Mouse (Mus musculus) MEL (cell line): ENCODE data around the gene Sertad2. TPM values are rescaled to one million over a fixed set of nuclear protein-coding genes. Genes with fewer than 3 reads are reported as not detected.

ENCODE experiments used
- DNase-seq: peaks from one replicate; pipeline ENCODE4 v3.0.0; 2011; ENCODE audit warnings: low read depth, low spot score
- H3K27ac ChIP-seq: 2 replicates; pipeline ENCODE4 v1.5.1; 2012; ENCODE audit warnings: low read depth, mild to moderate bottlenecking, control low read depth, low read length, moderate library complexity; ENCODE audit not compliant: control insufficient read depth
- H3K27me3 ChIP-seq, 2 experiments: fragments of 150-350 bp in 1 of 2; sonication (generic) in 1 of 2; 2 replicates each; pipeline ENCODE4 v1.6.1; 2012; ENCODE audit warnings: low read length in 2 of 2, mild to moderate bottlenecking in 2 of 2, improper control_type of control experiment in 1 of 2, moderate library complexity in 1 of 2; ENCODE audit not compliant: insufficient read depth in 2 of 2, control insufficient read depth in 1 of 2
- H3K36me3 ChIP-seq, 2 experiments: 2 replicates each; pipeline ENCODE4 v1.6.1; 2012 to 2014; ENCODE audit warnings: low read length in 2 of 2, improper control_type of control experiment in 1 of 2, inconsistent platforms in 1 of 2, mild to moderate bottlenecking in 1 of 2; ENCODE audit not compliant: insufficient read depth in 2 of 2, control insufficient read depth in 1 of 2
- H3K4me1 ChIP-seq, 2 experiments: fragments of 150-350 bp in 1 of 2; sonication (generic) in 1 of 2; 2 replicates each; pipeline ENCODE4 v1.6.1; 2012; ENCODE audit warnings: low read length in 2 of 2, improper control_type of control experiment in 1 of 2, mild to moderate bottlenecking in 1 of 2; ENCODE audit not compliant: insufficient read depth in 2 of 2, control insufficient read depth in 1 of 2
- H3K4me3 ChIP-seq, 2 experiments: fragments of 150-350 bp in 1 of 2; sonication (generic) in 1 of 2; 2 replicates each; pipeline ENCODE4 v1.5.1; 2012; ENCODE audit warnings: low read depth in 2 of 2, low read length in 2 of 2, mild to moderate bottlenecking in 2 of 2, moderate library complexity in 2 of 2, control low read depth in 1 of 2, improper control_type of control experiment in 1 of 2; ENCODE audit not compliant: control insufficient read depth in 1 of 2, insufficient read depth in 1 of 2
- H3K79me2 ChIP-seq: 2 replicates; pipeline ENCODE4 v1.6.1; 2012; ENCODE audit warnings: mild to moderate bottlenecking, low read length, moderate library complexity; ENCODE audit not compliant: control insufficient read depth, poor library complexity, insufficient read depth
- H3K9ac ChIP-seq: 2 replicates; pipeline ENCODE4 v1.6.1; 2012; ENCODE audit warnings: low read depth, mild to moderate bottlenecking, control low read depth, low read length, moderate library complexity; ENCODE audit not compliant: control insufficient read depth, poor library complexity, severe bottlenecking
- H3K9me3 ChIP-seq: fragments of 150-350 bp; sonication (generic); replicated peaks from 2 replicates; pipeline ENCODE4 v1.6.1; 2012; ENCODE audit warnings: mild to moderate bottlenecking, low read length, improper control_type of control experiment, moderate library complexity; ENCODE audit not compliant: insufficient read depth
- CHD1 ChIP-seq: IDR thresholded peaks from 2 replicates; pipeline ENCODE4 v1.6.1; 2012; ENCODE audit warnings: low read depth, mild to moderate bottlenecking, inconsistent platforms, low read length, improper control_type of control experiment
- ETS1 ChIP-seq: IDR thresholded peaks from 2 replicates; pipeline ENCODE4 v1.6.1; 2012; ENCODE audit warnings: low read depth, mild to moderate bottlenecking, inconsistent platforms, low read length, improper control_type of control experiment, moderate library complexity
- GABPA ChIP-seq: IDR thresholded peaks from 2 replicates; pipeline ENCODE4 v1.6.1; 2012; ENCODE audit warnings: low read depth, mild to moderate bottlenecking, inconsistent platforms, low read length, improper control_type of control experiment, moderate library complexity
- GATA1 ChIP-seq: IDR thresholded peaks from 2 replicates; pipeline ENCODE4 v1.6.1; 2011; ENCODE audit warnings: low read depth, low read length, improper control_type of control experiment
- JUND ChIP-seq: IDR thresholded peaks from 2 replicates; pipeline ENCODE4 v1.6.1; 2011; ENCODE audit warnings: low read depth, mild to moderate bottlenecking, improper control_type of control experiment, low read length
- MAFK ChIP-seq: IDR thresholded peaks from 2 replicates; pipeline ENCODE4 v1.6.1; 2011; ENCODE audit warnings: low read depth, mild to moderate bottlenecking, low read length, improper control_type of control experiment, borderline replicate concordance
- MAX ChIP-seq: IDR thresholded peaks from 2 replicates; pipeline ENCODE4 v1.6.1; 2011; ENCODE audit warnings: low read length, improper control_type of control experiment
- MAZ ChIP-seq: IDR thresholded peaks from 2 replicates; pipeline ENCODE4 v1.6.1; 2012; ENCODE audit warnings: low read depth, mild to moderate bottlenecking, inconsistent platforms, low read length, improper control_type of control experiment
- MXI1 ChIP-seq: IDR thresholded peaks from 2 replicates; pipeline ENCODE4 v1.6.1; 2011; ENCODE audit warnings: mild to moderate bottlenecking, low read depth, low read length, improper control_type of control experiment
- MYB ChIP-seq: IDR thresholded peaks from 2 replicates; pipeline ENCODE4 v1.6.1; 2011; ENCODE audit warnings: mild to moderate bottlenecking, low read depth, low read length, improper control_type of control experiment
- MYC ChIP-seq: IDR thresholded peaks from 2 replicates; pipeline ENCODE4 v1.6.1; 2011; ENCODE audit warnings: low read depth, mild to moderate bottlenecking, low read length, improper control_type of control experiment, moderate library complexity
- NRF1 ChIP-seq: IDR thresholded peaks from 2 replicates; pipeline ENCODE4 v1.6.1; 2014; ENCODE audit warnings: low read depth, mild to moderate bottlenecking, inconsistent platforms, low read length, improper control_type of control experiment, moderate library complexity; ENCODE audit not compliant: poor library complexity, insufficient read depth, severe bottlenecking
- POLR2A ChIP-seq, 2 experiments: IDR thresholded peaks; 2 replicates each; pipeline ENCODE4 v1.6.1; 2011 to 2012; ENCODE audit warnings: low read length in 2 of 2, mild to moderate bottlenecking in 2 of 2, control low read depth in 1 of 2, improper control_type of control experiment in 1 of 2, low read depth in 1 of 2, moderate library complexity in 1 of 2; ENCODE audit not compliant: control insufficient read depth in 1 of 2, insufficient read depth in 1 of 2, poor library complexity in 1 of 2
- POLR2AphosphoS2 ChIP-seq: IDR thresholded peaks from 2 replicates; pipeline ENCODE4 v1.6.1; 2011; ENCODE audit warnings: low read length, improper control_type of control experiment
- POLR2AphosphoS5 ChIP-seq: IDR thresholded peaks from 2 replicates; pipeline ENCODE4 v1.6.1; 2012; ENCODE audit warnings: low read depth, borderline replicate concordance, mild to moderate bottlenecking, inconsistent platforms, low read length, moderate library complexity, mixed read lengths
- RAD21 ChIP-seq: IDR thresholded peaks from 2 replicates; pipeline ENCODE4 v1.6.1; 2011; ENCODE audit warnings: mild to moderate bottlenecking, low read depth, low read length, improper control_type of control experiment
- SIN3A ChIP-seq: IDR thresholded peaks from 2 replicates; pipeline ENCODE4 v1.6.1; 2012; ENCODE audit warnings: low read length, improper control_type of control experiment, inconsistent platforms
- TBP ChIP-seq: IDR thresholded peaks from 2 replicates; pipeline ENCODE4 v1.8.0; 2011; ENCODE audit warnings: low read depth, low read length, improper control_type of control experiment
- TCF12 ChIP-seq: IDR thresholded peaks from 2 replicates; pipeline ENCODE4 v1.6.1; 2014; ENCODE audit warnings: low read depth, mild to moderate bottlenecking, inconsistent platforms, low read length, improper control_type of control experiment, moderate library complexity
- USF2 ChIP-seq, 2 experiments: IDR thresholded peaks; 2 replicates each; pipeline ENCODE4 v1.6.1; 2011 to 2012; ENCODE audit warnings: improper control_type of control experiment in 2 of 2, low read length in 2 of 2, borderline replicate concordance in 1 of 2, inconsistent platforms in 1 of 2, low read depth in 1 of 2, mild to moderate bottlenecking in 1 of 2; ENCODE audit not compliant: insufficient read depth in 1 of 2
- ZNF384 ChIP-seq: IDR thresholded peaks from 2 replicates; pipeline ENCODE4 v1.6.1; 2012; ENCODE audit warnings: low read depth, mild to moderate bottlenecking, inconsistent platforms, low read length, improper control_type of control experiment
- polyA plus RNA-seq, 2 experiments: library from polyadenylated mRNA; stranded (reverse) in 1 of 2; unstranded in 1 of 2; fragments of >175 nt in 1 of 2; fragments of >200 nt in 1 of 2; gene quantifications; 2 replicates each; pipeline versions ENCODE4 v1.2.1 to v1.2.4; 2012; ENCODE audit warnings: low replicate concordance in 2 of 2, low read depth in 1 of 2; ENCODE audit not compliant: insufficient read length in 2 of 2, insufficient read depth in 1 of 2, missing spikeins in 1 of 2
- total RNA-seq: library from RNA; depleted of rRNA; stranded (reverse); fragments of 300-350 nt; gene quantifications from 2 replicates; pipeline ENCODE4 v1.2.3, GENCODE M21; 2012

The Sertad2 gene
- total and polyA plus RNA-seq, 3 experiments = 7.0 to 11.5 TPM; not detected in 1

GRCm38 (mm10) chr11:20613223-20613622 is 70.2 kb downstream of the Sertad2 start:
- Histone ChIP-seq H3K27me3 (no peaks in the 10 kb centered on the region), H3K4me3 (no peak overlapping the region), H3K9ac (no peak overlapping the region), H3K79me2 (no peaks in the 10 kb centered on the region), H3K27ac (no peak overlapping the region), H3K4me1 (peaks cover 2 to 6% of the 10 kb centered on the region in 2 experiments; a peak in 3 of 4 replicates), H3K36me3 (peaks cover 0 to 7% of the 10 kb centered on the region in 2 experiments; a peak in 2 of 4 replicates), H3K9me3 (no peaks in the 10 kb centered on the region)
- TF ChIP-seq CHD1 (no peak), GABPA (no peak), MYB (no peak), ETS1 (no peak), POLR2AphosphoS5 (no peak), ZNF384 (no peak), NRF1 (no peak), MAX (no peak), MAFK (no peak)
- DNase-seq = no peak

GRCm38 (mm10) chr11:20616103-20616502 is 73.0 kb downstream of the Sertad2 start:
- H3K4me3 ChIP-seq = no peak overlapping the region
- H3K79me2 ChIP-seq = no peaks in the 10 kb centered on the region
- TF ChIP-seq MYB (no peak), GATA1 (no peak), RAD21 (no peak), USF2 (IDR thresholded peaks at IDR 0.05; ENCODE audit: borderline replicate concordance in 1 of 2, insufficient read depth in 1 of 2, low read depth in 1 of 2, low read length in 2 of 2) (no peak), CHD1 (no peak)
- H3K9ac ChIP-seq = no peak overlapping the region
- H3K36me3 ChIP-seq = no peaks in the 10 kb centered on the region
- H3K27ac ChIP-seq = no peak overlapping the region
- H3K9me3 ChIP-seq = no peaks in the 10 kb centered on the region
- H3K4me1 ChIP-seq = no peaks in the 10 kb centered on the region
- no peaks in the 10 kb centered on the region for H3K27me3 ChIP-seq
- DNase-seq = no peak

GRCm38 (mm10) chr11:20627146-20627545 is 84.1 kb downstream of the Sertad2 start:
- H3K4me1 ChIP-seq = peaks cover 7 to 16% of the 10 kb centered on the region in 2 experiments
- H3K27ac ChIP-seq = no peak overlapping the region
- peaks cover 3% of the 10 kb centered on the region; the same call in 1 of the 2 replicates for H3K79me2 ChIP-seq
- H3K4me3 ChIP-seq = no peak overlapping the region
- no peak for DNase-seq
- TF ChIP-seq MAZ (no peak), POLR2AphosphoS5 (no peak), NRF1 (no peak), POLR2A (IDR thresholded peaks at IDR 0.05; ENCODE audit: control insufficient read depth in 1 of 2, insufficient read depth in 1 of 2, low read depth in 1 of 2, low read length in 2 of 2, poor library complexity in 1 of 2) (no peak), TCF12 (no peak), SIN3A (no peak), JUND (no peak), USF2 (IDR thresholded peaks at IDR 0.05; ENCODE audit: borderline replicate concordance in 1 of 2, insufficient read depth in 1 of 2, low read depth in 1 of 2, low read length in 2 of 2) (no peak), GATA1 (no peak), MYC (no peak), GABPA (no peak), TBP (no peak), POLR2AphosphoS2 (no peak), MXI1 (no peak)
- no peaks in the 10 kb centered on the region for H3K27me3 ChIP-seq
- H3K9me3 ChIP-seq = no peaks in the 10 kb centered on the region
- H3K36me3 ChIP-seq = peaks cover 0 to 18% of the 10 kb centered on the region in 2 experiments; a peak in 2 of 4 replicates
- no peak overlapping the region for H3K9ac ChIP-seq
